Mouse (Mus musculus) CH12.LX (cell line): ENCODE data around the gene Col4a2. TPM values are rescaled to one million over a fixed set of nuclear protein-coding genes. Genes with fewer than 3 reads are reported as not detected.

Experiments used
- DNase-seq: peaks from one replicate; pipeline ENCODE4 v3.0.0-alpha.2; 2013; ENCODE audit errors: extremely low read depth
- H3K27ac ChIP-seq: 2 replicates; pipeline ENCODE4 v1.5.1; 2012; ENCODE audit warnings: low read depth, mild to moderate bottlenecking, control low read depth, moderate library complexity; ENCODE audit not compliant: insufficient read depth
- H3K27me3 ChIP-seq: replicated peaks from 2 replicates; pipeline ENCODE3; 2012; ENCODE audit warnings: inconsistent platforms
- H3K36me3 ChIP-seq, 2 experiments: replicated peaks in 1 of 2; 2 replicates each; pipeline versions ENCODE3 to v1.6.1; 2012; ENCODE audit warnings: inconsistent platforms in 1 of 2, low read length in 1 of 2, mild to moderate bottlenecking in 1 of 2, mixed read lengths in 1 of 2, moderate library complexity in 1 of 2; ENCODE audit not compliant: control insufficient read depth in 1 of 2, insufficient read depth in 1 of 2
- H3K4me1 ChIP-seq, 2 experiments: 2 replicates each; pipeline ENCODE4 v1.6.1; 2012; ENCODE audit warnings: inconsistent platforms in 1 of 2, moderate library complexity in 1 of 2; ENCODE audit not compliant: insufficient read depth in 2 of 2, control insufficient read depth in 1 of 2
- H3K4me2 ChIP-seq: 2 replicates; pipeline ENCODE4 v1.6.1; 2012; ENCODE audit warnings: low read depth, mild to moderate bottlenecking, control low read depth; ENCODE audit not compliant: poor library complexity, insufficient read depth, severe bottlenecking
- H3K4me3 ChIP-seq, 3 experiments: fragments of 150-350 bp in 1 of 3; sonication (generic) in 1 of 3; replicated peaks in 1 of 3; 2 replicates each; pipeline versions ENCODE3 to v1.5.1; 2011 to 2012; ENCODE audit warnings: low read depth in 2 of 3, low read length in 2 of 3, mild to moderate bottlenecking in 2 of 3, moderate library complexity in 2 of 3, control low read depth in 1 of 3, improper control_type of control experiment in 1 of 3, inconsistent platforms in 1 of 3, mixed read lengths in 1 of 3; ENCODE audit not compliant: poor library complexity in 1 of 3
- H3K79me2 ChIP-seq: replicated peaks from 2 replicates; pipeline ENCODE4 v1.6.1; 2012; ENCODE audit warnings: mild to moderate bottlenecking, moderate library complexity; ENCODE audit not compliant: control insufficient read depth, poor library complexity, insufficient read depth, severe bottlenecking; ENCODE audit errors: extremely low read depth
- H3K9ac ChIP-seq: 2 replicates; pipeline ENCODE4 v1.6.1; 2012; ENCODE audit warnings: low read depth, mild to moderate bottlenecking, control low read depth, moderate library complexity; ENCODE audit not compliant: insufficient read depth
- H3K9me3 ChIP-seq: replicated peaks from 2 replicates; pipeline ENCODE3; 2012; ENCODE audit warnings: low read length, inconsistent platforms, mixed read lengths
- CHD1 ChIP-seq: IDR thresholded peaks from 2 replicates; pipeline ENCODE4 v1.6.1; 2012; ENCODE audit warnings: low read depth, low read length, improper control_type of control experiment, inconsistent platforms
- CHD2 ChIP-seq: IDR thresholded peaks from 2 replicates; pipeline ENCODE4 v1.6.1; 2011; ENCODE audit warnings: low read length, improper control_type of control experiment
- CTCF ChIP-seq, 2 experiments: IDR thresholded peaks in 1 of 2; conservative IDR thresholded peaks in 1 of 2; 2 replicates each; pipeline ENCODE4 v1.5.1; 2011 to 2012; ENCODE audit warnings: low read depth in 2 of 2, low read length in 2 of 2, improper control_type of control experiment in 1 of 2, inconsistent platforms in 1 of 2, mild to moderate bottlenecking in 1 of 2, moderate library complexity in 1 of 2
- E2F4 ChIP-seq: IDR thresholded peaks from 2 replicates; pipeline ENCODE4 v1.6.1; 2011; ENCODE audit warnings: low read depth, low read length, improper control_type of control experiment; ENCODE audit not compliant: insufficient replicate concordance
- EP300 ChIP-seq: IDR thresholded peaks from 2 replicates; pipeline ENCODE4 v1.6.1; 2011; ENCODE audit warnings: low read length, improper control_type of control experiment
- GABPA ChIP-seq: IDR thresholded peaks from 2 replicates; pipeline ENCODE4 v1.6.1; 2012; ENCODE audit warnings: low read depth, low read length, improper control_type of control experiment, inconsistent platforms; ENCODE audit not compliant: insufficient replicate concordance
- IRF4 ChIP-seq: IDR thresholded peaks from 2 replicates; pipeline ENCODE4 v1.6.1; 2014; ENCODE audit warnings: low read depth, mild to moderate bottlenecking, inconsistent platforms, low read length, improper control_type of control experiment
- JUN ChIP-seq: IDR thresholded peaks from 2 replicates; pipeline ENCODE4 v1.6.1; 2011; ENCODE audit warnings: low read depth, mild to moderate bottlenecking, low read length, improper control_type of control experiment, moderate library complexity; ENCODE audit not compliant: insufficient read depth
- JUND ChIP-seq: conservative IDR thresholded peaks from 2 replicates; pipeline ENCODE4 v1.6.1; 2011; ENCODE audit warnings: low read depth, low read length, improper control_type of control experiment
- KAT2A ChIP-seq: IDR thresholded peaks from 2 replicates; pipeline ENCODE4 v1.6.1; 2012; ENCODE audit warnings: low read length, improper control_type of control experiment, inconsistent platforms; ENCODE audit not compliant: insufficient replicate concordance
- MAX ChIP-seq: IDR thresholded peaks from 2 replicates; pipeline ENCODE4 v1.6.1; 2011; ENCODE audit warnings: low read length, improper control_type of control experiment
- MXI1 ChIP-seq: IDR thresholded peaks from 2 replicates; pipeline ENCODE4 v1.6.1; 2011; ENCODE audit warnings: mild to moderate bottlenecking, low read depth, low read length, improper control_type of control experiment
- MYC ChIP-seq: IDR thresholded peaks from 2 replicates; pipeline ENCODE4 v1.6.1; 2011; ENCODE audit warnings: low read depth, mild to moderate bottlenecking, improper control_type of control experiment, low read length
- NELFE ChIP-seq: IDR thresholded peaks from 2 replicates; pipeline ENCODE4 v1.6.1; 2011; ENCODE audit warnings: low read depth, low read length, improper control_type of control experiment
- PAX5 ChIP-seq: IDR thresholded peaks from 2 replicates; pipeline ENCODE4 v1.6.1; 2012; ENCODE audit warnings: low read length, inconsistent platforms, mixed read lengths
- POLR2A ChIP-seq: IDR thresholded peaks from 2 replicates; pipeline ENCODE4 v1.6.1; 2011; ENCODE audit warnings: low read depth, mild to moderate bottlenecking, improper control_type of control experiment, low read length
- POLR2AphosphoS2 ChIP-seq: IDR thresholded peaks from 2 replicates; pipeline ENCODE4 v1.6.1; 2011; ENCODE audit warnings: low read depth, low read length, improper control_type of control experiment
- RCOR1 ChIP-seq: conservative IDR thresholded peaks from 2 replicates; pipeline ENCODE4 v1.6.1; 2012; ENCODE audit warnings: low read depth, mild to moderate bottlenecking, inconsistent platforms, low read length, improper control_type of control experiment
- TBP ChIP-seq: conservative IDR thresholded peaks from 2 replicates; pipeline ENCODE4 v1.6.1; 2011; ENCODE audit warnings: low read depth, low read length, improper control_type of control experiment
- USF1 ChIP-seq: IDR thresholded peaks from 2 replicates; pipeline ENCODE4 v1.6.1; 2014; ENCODE audit warnings: low read depth, mild to moderate bottlenecking, inconsistent platforms, low read length, improper control_type of control experiment
- ZC3H11A ChIP-seq: IDR thresholded peaks from 2 replicates; pipeline ENCODE4 v1.6.1; 2012; ENCODE audit warnings: low read depth, mild to moderate bottlenecking, inconsistent platforms, low read length, improper control_type of control experiment
- ZKSCAN1 ChIP-seq: IDR thresholded peaks from 2 replicates; pipeline ENCODE4 v1.6.1; 2012; ENCODE audit warnings: low read depth, inconsistent platforms, low read length, improper control_type of control experiment, borderline replicate concordance
- ZMIZ1 ChIP-seq: IDR thresholded peaks from 2 replicates; pipeline ENCODE4 v1.6.1; 2012; ENCODE audit warnings: low read depth, mild to moderate bottlenecking, inconsistent platforms, low read length, improper control_type of control experiment
- ZNF384 ChIP-seq: IDR thresholded peaks from 2 replicates; pipeline ENCODE4 v1.6.1; 2012; ENCODE audit warnings: low read depth, low read length, improper control_type of control experiment, inconsistent platforms
- dilution Hi-C: fragments of 300-500 bp; cut with MboI; formaldehyde crosslinking; loops from 2 replicates; pipeline ENCODE4 v1.14.3; 2020; ENCODE audit warnings: low sequenced_read_pairs; ENCODE audit not compliant: extremely low pct_unique_long_range_greater_than_20kb, extremely low pct_ligation_motif_present
- in situ Hi-C: fragments of 300-500 bp; cut with MboI; formaldehyde crosslinking; loops from 3 replicates; pipeline ENCODE4 v1.14.3; 2019; ENCODE audit warnings: low sequenced_read_pairs, low pct_ligation_motif_present, low pct_unique_long_range_greater_than_20kb, mixed read lengths
- polyA plus RNA-seq: library from polyadenylated mRNA; unstranded; fragments of >175 nt; gene quantifications from 2 replicates; pipeline ENCODE4 v1.2.1, GENCODE M21; 2012; ENCODE audit warnings: low read depth; ENCODE audit not compliant: insufficient read length
- total RNA-seq, 2 experiments: library from RNA; depleted of rRNA; stranded (reverse); fragments of 300-350 nt in 1 of 2; fragments of >200 nt in 1 of 2; gene quantifications; 2 replicates each; pipeline ENCODE4 v1.2.3; 2012 to 2014

The Col4a2 gene
- total and polyA plus RNA-seq, 3 experiments = 0.04 to 0.07 TPM; not detected in 1

DNA sequence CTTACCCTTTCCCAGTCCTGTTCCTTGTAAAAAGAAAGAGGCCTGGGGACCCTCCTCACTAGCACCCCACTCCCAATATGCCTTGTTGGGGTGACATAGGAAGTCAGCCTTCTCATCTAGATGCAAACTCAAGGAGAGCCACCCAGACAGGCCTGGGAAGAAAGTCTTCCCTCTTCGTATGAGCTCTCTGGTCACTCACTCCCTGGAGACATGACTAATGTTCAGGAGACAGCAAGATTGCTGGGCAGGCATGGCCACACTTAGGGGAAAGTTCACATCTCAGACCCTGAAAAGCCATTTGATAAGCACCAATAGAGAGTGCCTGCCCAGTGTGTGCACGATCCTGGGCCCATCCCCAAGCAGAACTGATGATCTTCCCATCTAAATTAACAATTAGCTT is 2.6 kb upstream of the Col4a2 start:
- no peak overlapping the region for H3K4me2 ChIP-seq
- in situ Hi-C loops = no loop called here
- no peak for TF ChIP-seq ZMIZ1
- no peak for TF ChIP-seq EP300
- TF ChIP-seq IRF4 = no peak
- no peak for TF ChIP-seq MAX
- TF ChIP-seq MXI1 = no peak
- TF ChIP-seq ZC3H11A = no peak
- no peak for TF ChIP-seq POLR2AphosphoS2
- no peak for TF ChIP-seq KAT2A
- no peak for TF ChIP-seq TBP
- TF ChIP-seq E2F4 = no peak
- no peak for TF ChIP-seq USF1
- TF ChIP-seq RCOR1 = no peak
- TF ChIP-seq CHD2 = no peak
- no peak for TF ChIP-seq ZKSCAN1
- no peak for TF ChIP-seq JUND
- no peak for TF ChIP-seq GABPA
- TF ChIP-seq PAX5 = no peak
- TF ChIP-seq, all 38 proteins: peak for 0
- H3K27me3 ChIP-seq = peaks cover 10% of the 10 kb centered on the region
- H3K27ac ChIP-seq = no peak overlapping the region
- no peak for DNase-seq
- H3K79me2 ChIP-seq = no peaks in the 10 kb centered on the region
- no peaks in the 10 kb centered on the region for H3K36me3 ChIP-seq
- H3K4me3 ChIP-seq = no peak overlapping the region
- no peaks in the 10 kb centered on the region for H3K9me3 ChIP-seq
- dilution Hi-C loops = no loop called here
- H3K4me1 ChIP-seq = no peaks in the 10 kb centered on the region
- H3K9ac ChIP-seq = no peak overlapping the region

DNA sequence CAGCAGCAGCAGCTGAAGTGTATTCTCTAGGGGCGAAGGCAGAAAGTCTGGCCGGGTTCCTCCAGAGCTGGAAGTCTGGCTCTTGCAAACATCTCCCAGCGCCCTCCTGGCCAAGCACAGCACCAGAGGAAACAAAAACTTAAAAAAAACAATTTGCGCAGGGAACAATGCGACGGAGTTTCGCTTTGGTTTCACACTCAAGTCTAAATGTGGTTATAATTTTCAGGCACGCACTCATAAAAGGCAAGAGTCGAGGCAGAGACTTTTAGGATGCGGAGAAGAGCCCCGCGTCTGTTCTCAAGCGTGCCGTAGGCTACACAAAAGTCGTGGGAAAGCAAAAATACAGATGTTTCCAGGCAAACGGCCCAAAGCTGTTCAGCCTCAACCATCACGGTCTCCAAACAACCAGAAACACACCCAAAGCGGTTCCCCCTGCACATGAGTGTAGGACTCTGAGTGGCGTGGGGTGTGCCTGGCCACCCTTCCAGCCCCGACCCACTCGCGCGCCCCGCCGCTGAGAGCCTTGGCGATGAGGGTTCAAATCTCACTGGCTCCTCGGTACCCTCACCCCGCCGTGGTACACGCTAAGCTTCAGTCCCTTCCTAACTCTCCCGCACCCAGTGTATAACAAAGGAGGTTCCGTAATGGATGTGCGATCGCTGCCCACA is 790 bp upstream of the Col4a2 start:
- dilution Hi-C loops (no loop called here), in situ Hi-C loops (no loop called here)
- Histone ChIP-seq H3K79me2 (no peaks in the 10 kb centered on the region), H3K9me3 (no peaks in the 10 kb centered on the region), H3K4me1 (peaks cover 0 to 8% of the 10 kb centered on the region in 2 experiments; a peak in 2 of 4 replicates), H3K9ac (no peak overlapping the region), H3K4me3 (no peak overlapping the region), H3K27ac (no peak overlapping the region)
- no peak for DNase-seq
- no peak for TF ChIP-seq MYC
- no peak for TF ChIP-seq EP300
- no peak for TF ChIP-seq GABPA
- TF ChIP-seq RCOR1 = no peak
- TF ChIP-seq POLR2A = no peak
- no peak for TF ChIP-seq JUN
- no peak for TF ChIP-seq ZMIZ1
- TF ChIP-seq E2F4 = no peak
- TF ChIP-seq NELFE = no peak
- no peak for TF ChIP-seq ZC3H11A
- TF ChIP-seq ZNF384 = no peak
- no peak for TF ChIP-seq CHD1
- TF ChIP-seq USF1 = no peak
- TF ChIP-seq CTCF (conservative IDR thresholded peaks at IDR 0.05 in 1 of 2, IDR thresholded peaks at IDR 0.05 in 1 of 2; ENCODE audit: low read depth in 2 of 2, low read length in 2 of 2) = no peak
- no peak for TF ChIP-seq JUND
- TF ChIP-seq CHD2 = no peak
- TF ChIP-seq IRF4 = no peak
- TF ChIP-seq, all 38 proteins: peak for 0
- H3K36me3 ChIP-seq = no peaks in the 10 kb centered on the region
- no peak overlapping the region for H3K4me2 ChIP-seq
- peaks cover 11% of the 10 kb centered on the region for H3K27me3 ChIP-seq
